Mouse (Mus musculus) retina, postnatal 7 days (tissue): ENCODE measurements around the gene Fat2.

Experiments used
- DNase-seq: peaks from one replicate; pipeline ENCODE4 v3.0.0-alpha.2; 2012; ENCODE audit warnings: low read depth, low spot score

Gene Fat2

GRCm38 (mm10) chr11:55329868-55330772, 6.2 kb downstream of the Fat2 start:
- no peak for DNase-seq

GRCm38 (mm10) chr11:55327558-55328409, 8.6 kb downstream of the Fat2 start:
- no peak for DNase-seq

GRCm38 (mm10) chr11:55327111-55327510, 9.3 kb downstream of the Fat2 start:
- no peak for DNase-seq

GRCm38 (mm10) chr11:55326211-55326610, 10.2 kb downstream of the Fat2 start:
- DNase-seq: no peak

- DNase-seq: no peak
Observed at GRCm38 (mm10) chr11:55323854-55324253, 12.5 kb downstream of the Fat2 start.

- DNase-seq: no peak
Observed at GRCm38 (mm10) chr11:55320990-55321389, 15.4 kb downstream of the Fat2 start.

GRCm38 (mm10) chr11:55315966-55316365, 20.4 kb downstream of the Fat2 start:
- no peak for DNase-seq

GRCm38 (mm10) chr11:55314704-55315047, 21.7 kb downstream of the Fat2 start:
- no peak for DNase-seq

GRCm38 (mm10) chr11:55313768-55314703, 22.3 kb downstream of the Fat2 start:
- no peak for DNase-seq

- no peak for DNase-seq
Observed at GRCm38 (mm10) chr11:55302350-55302749, 34.0 kb downstream of the Fat2 start.

GRCm38 (mm10) chr11:55293179-55293578, 43.2 kb downstream of the Fat2 start:
- no peak for DNase-seq

GRCm38 (mm10) chr11:55291901-55292300, 44.5 kb downstream of the Fat2 start:
- no peak for DNase-seq

GRCm38 (mm10) chr11:55289851-55290391, 46.4 kb downstream of the Fat2 start:
- no peak for DNase-seq

- no peak for DNase-seq
Observed at GRCm38 (mm10) chr11:55274756-55275155, 61.6 kb downstream of the Fat2 start.

- DNase-seq: no peak
Observed at GRCm38 (mm10) chr11:55268580-55268979, 67.8 kb downstream of the Fat2 start.

GRCm38 (mm10) chr11:55265647-55266046, 70.7 kb downstream of the Fat2 start:
- DNase-seq: no peak

- no peak for DNase-seq
Observed at GRCm38 (mm10) chr11:55264318-55264717, 72.0 kb downstream of the Fat2 start.

GRCm38 (mm10) chr11:55262000-55262399, 74.4 kb downstream of the Fat2 start:
- DNase-seq: no peak

- DNase-seq: no peak
Observed at GRCm38 (mm10) chr11:55261105-55261504, 75.3 kb downstream of the Fat2 start.

- DNase-seq: no peak
Observed at GRCm38 (mm10) chr11:55253391-55253790, 83.0 kb downstream of the Fat2 start.

- no peak for DNase-seq
Observed at GRCm38 (mm10) chr11:55250527-55250926, 85.8 kb downstream of the Fat2 start.
